Mouse (Mus musculus) forebrain, postnatal 0 days (tissue): ENCODE measurements around the gene Bhlhb9. TPM values are rescaled to one million over a fixed set of nuclear protein-coding genes. Genes with fewer than 3 reads are reported as not detected.
"Not testable (repeated sequence)": the region's sequence is repeated elsewhere in the genome, so short reads cannot be mapped to it uniquely, and the experiment has no call there.

Experiments
- ATAC-seq: fragments of 200-750 bp; cut with Nextera tagmentation; 2 replicates; pipeline ENCODE4 v1.8.0; 2017; ENCODE audit warnings: mild to moderate bottlenecking, moderate library complexity
- DNase-seq: peaks from one replicate; pipeline ENCODE4 v3.0.0-alpha.2; 2015
- H3K27ac ChIP-seq: fragments of 300-500 bp; sonication (generic); 2 replicates; pipeline ENCODE4 v1.5.1; 2014; ENCODE audit warnings: low read depth, mild to moderate bottlenecking, antibody characterized with exemption, low read length, moderate library complexity, mixed read lengths
- H3K27me3 ChIP-seq: fragments of 300-500 bp; sonication (generic); 2 replicates; pipeline ENCODE4 v1.6.1; 2014; ENCODE audit warnings: mild to moderate bottlenecking, low read length, mixed read lengths; ENCODE audit not compliant: insufficient read depth
- H3K36me3 ChIP-seq: fragments of 300-500 bp; sonication (generic); 2 replicates; pipeline ENCODE4 v1.6.1; 2014; ENCODE audit warnings: mild to moderate bottlenecking, moderate library complexity; ENCODE audit not compliant: insufficient read depth
- H3K4me1 ChIP-seq: fragments of 300-500 bp; sonication (generic); 2 replicates; pipeline ENCODE4 v1.6.1; 2014; ENCODE audit warnings: antibody characterized with exemption; ENCODE audit not compliant: insufficient read depth
- H3K4me2 ChIP-seq: fragments of 300-500 bp; sonication (generic); 2 replicates; pipeline ENCODE4 v1.6.1; 2014; ENCODE audit warnings: low read depth, mild to moderate bottlenecking, moderate library complexity
- H3K4me3 ChIP-seq: fragments of 300-500 bp; sonication (generic); 2 replicates; pipeline ENCODE4 v1.5.1; 2014; ENCODE audit warnings: low read depth, low read length, mixed read lengths
- H3K9ac ChIP-seq: fragments of 300-500 bp; sonication (generic); 2 replicates; pipeline ENCODE4 v1.6.1; 2014; ENCODE audit warnings: mild to moderate bottlenecking
- H3K9me3 ChIP-seq: fragments of 300-500 bp; sonication (generic); 2 replicates; pipeline ENCODE4 v1.6.1; 2016; ENCODE audit warnings: low read length
- CTCF ChIP-seq: sonication (generic); IDR thresholded peaks from 2 replicates; pipeline ENCODE4 v1.5.1; 2016; ENCODE audit warnings: antibody characterized with exemption, control low read depth, low read depth
- WGBS: fragments of 180-500 bp; shearing (Covaris S2); extraction: QIAGEN DNeasy Blood & Tissue Kit; methylation state at CpG from one replicate; pipeline ENCODE4 v1.1.7; 2014; 5-methylcytosine and 5-hydroxymethylcytosine counted together
- polyA plus RNA-seq: library from polyadenylated mRNA; unstranded; fragments of >200 nt; fragmentation: Nextera tagmentation; extraction: Ambion mirVana; gene quantifications from 2 replicates; pipeline ENCODE4 v1.2.1, GENCODE M21; 2015
- total RNA-seq: library from RNA; depleted of rRNA; stranded (reverse); fragments of >200 nt; gene quantifications from 2 replicates; pipeline ENCODE4 v1.2.3, GENCODE M21; 2014

Bhlhb9 gene
- total and polyA plus RNA-seq, 2 experiments from 2014 or later, result 86.0 to 99.6 TPM

- Histone ChIP-seq H3K4me3 (no peak overlapping the region), H3K27ac (no peak overlapping the region), H3K9ac (no peak overlapping the region), H3K9me3 (no peaks in the 10 kb centered on the region), H3K4me1 (no peaks in the 10 kb centered on the region), H3K27me3 (no peaks in the 10 kb centered on the region), H3K36me3 (peaks cover 10% of the 10 kb centered on the region), H3K4me2 (no peak overlapping the region)
- TF ChIP-seq CTCF, result no peak
- ATAC-seq, result no peak
- no peak for DNase-seq
- 85% methylated on average over 3 of the region's 3 CpGs for WGBS
Measured at GRCm38 (mm10) chrX:135804149-135804548, 6.8 kb downstream of the Bhlhb9 start.

DNA sequence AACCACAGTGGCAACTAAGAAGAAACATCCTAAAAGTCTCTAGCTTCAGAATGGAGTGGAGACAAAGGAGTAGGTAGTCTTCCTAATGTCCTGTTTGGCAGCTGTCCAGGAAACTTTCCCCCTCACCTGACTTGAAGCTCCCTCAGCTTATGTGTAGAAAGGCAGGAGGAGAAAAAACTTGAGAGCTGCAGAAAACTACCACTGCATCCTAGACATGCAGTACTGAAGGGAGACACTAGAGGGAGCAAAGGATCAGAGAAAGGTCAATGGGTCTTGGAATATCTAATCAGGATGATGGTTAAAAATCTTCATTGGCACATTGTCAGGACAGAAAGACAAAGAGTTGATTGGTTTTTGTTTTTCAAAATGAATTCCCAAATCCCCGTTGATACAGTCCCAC, 8.4 kb downstream of the Bhlhb9 start:
- H3K9ac ChIP-seq, result no peak overlapping the region
- no peak overlapping the region for H3K4me3 ChIP-seq
- ATAC-seq (no peak; the same call in 1 of the 2 replicates), DNase-seq (peak; percentile 65)
- H3K9me3 ChIP-seq, result no peaks in the 10 kb centered on the region
- TF ChIP-seq CTCF, result peak; percentile 74
- no peaks in the 10 kb centered on the region for H3K4me1 ChIP-seq
- H3K36me3 ChIP-seq, result no peaks in the 10 kb centered on the region
- WGBS, result 12% methylated on average over 1 of the region's 1 CpGs
- H3K27ac ChIP-seq, result no peak overlapping the region
- no peaks in the 10 kb centered on the region for H3K27me3 ChIP-seq
- no peak overlapping the region for H3K4me2 ChIP-seq

DNA sequence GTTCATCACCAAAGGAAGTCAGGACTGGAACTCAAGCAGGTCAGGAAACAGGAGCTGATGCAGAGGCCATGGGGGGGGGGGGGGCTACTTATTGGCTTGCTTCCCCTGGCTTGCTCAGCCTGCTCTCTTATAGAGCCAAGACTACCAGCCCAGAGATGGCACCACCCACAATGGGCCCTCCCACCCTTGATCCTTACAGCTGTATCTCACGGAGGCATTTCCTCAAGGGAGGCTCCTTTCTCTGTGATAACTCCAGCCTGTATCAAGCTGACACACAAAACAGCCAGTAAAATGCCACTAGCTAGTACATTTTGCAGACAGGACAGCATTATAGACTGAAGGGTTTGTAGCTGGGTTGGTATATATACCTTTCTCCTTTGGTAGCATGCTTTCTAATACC, 38.5 kb downstream of the Bhlhb9 start:
- H3K9me3 ChIP-seq, DNase-seq, H3K9ac ChIP-seq, H3K4me3 ChIP-seq, ATAC-seq, H3K4me2 ChIP-seq, H3K27ac ChIP-seq, H3K27me3 ChIP-seq, H3K36me3 ChIP-seq, H3K4me1 ChIP-seq: not testable (repeated sequence)
- WGBS, result 53% methylated on average over 1 of the region's 1 CpGs

GRCm38 (mm10) chrX:135837896-135838295, 40.5 kb downstream of the Bhlhb9 start:
- 58% methylated on average over 2 of the region's 2 CpGs for whole genome bisulfite sequencing

DNA sequence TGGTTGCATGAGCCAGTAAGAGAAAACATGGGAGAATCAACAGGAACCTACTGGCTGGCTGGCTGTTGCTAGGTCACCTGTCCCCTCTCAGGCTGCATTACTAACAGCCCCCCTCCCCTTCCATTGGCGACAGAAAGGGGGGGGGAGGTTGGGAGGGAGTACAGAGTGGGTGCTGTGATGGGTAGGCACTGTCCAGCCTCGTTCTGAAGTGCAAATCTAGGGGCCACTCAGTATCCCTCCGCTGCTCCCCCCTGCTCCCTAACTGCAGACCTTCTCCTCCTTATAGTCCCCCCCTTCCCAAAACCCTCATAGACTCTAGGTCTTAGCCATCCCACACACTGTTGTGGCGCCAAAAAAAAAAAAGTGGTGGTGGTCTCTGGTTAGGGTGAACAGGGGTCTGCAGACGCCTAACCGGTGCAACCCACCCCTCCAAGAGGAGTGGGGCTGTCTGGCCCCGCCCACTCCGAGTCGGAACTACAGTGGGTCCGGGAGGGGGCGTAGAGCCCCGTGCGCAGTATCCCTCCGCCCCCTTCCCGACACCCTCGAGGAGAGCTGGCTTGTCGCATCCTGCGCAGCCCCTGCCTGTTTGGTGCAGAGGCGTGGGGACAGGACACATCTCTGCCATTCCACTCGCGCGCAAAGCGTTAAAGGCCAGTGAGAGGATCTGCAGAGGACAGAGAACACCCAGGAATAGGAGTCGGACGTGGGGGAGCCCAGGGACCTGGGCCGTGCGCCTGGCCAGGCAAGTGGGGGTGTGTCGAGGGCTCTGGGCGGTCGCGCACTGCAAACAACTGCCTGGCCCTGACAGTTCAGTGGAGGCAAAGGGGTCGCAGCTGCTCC, 41.3 kb downstream of the Bhlhb9 start, which contains the start of gene Gprasp2:
TSS of gene Gprasp2 (plus strand) at position 514 of the 840 bp plus-strand sequence.
- H3K9ac ChIP-seq, result peak within 1 kb of the TSS; percentile 64
- ATAC-seq, result peak; percentile 93
- peak within 1 kb of the TSS; percentile 51 for H3K4me2 ChIP-seq
- peak; percentile 83 for DNase-seq
- peak within 1 kb of the TSS; percentile 67 for H3K27ac ChIP-seq
- 46% methylated on average over 30 of the region's 32 CpGs for WGBS
- not testable (repeated sequence) for H3K9me3 ChIP-seq, H3K36me3 ChIP-seq, H3K4me1 ChIP-seq, H3K27me3 ChIP-seq
- peak within 1 kb of the TSS; percentile 51 for H3K4me3 ChIP-seq

More at GRCm38 (mm10) chrX:135837896-135838295, 40.5 kb downstream of the Bhlhb9 start:
- Histone ChIP-seq H3K9me3 (no peaks in the 10 kb centered on the region), H3K9ac (no peak overlapping the region), H3K36me3 (no peaks in the 10 kb centered on the region), H3K27ac (0 out of 2 replicates have a peak overlapping the region, but pooled peaks have one; percentile 10), H3K27me3 (no peaks in the 10 kb centered on the region), H3K4me3 (no peak overlapping the region), H3K4me2 (peak overlapping the region; percentile 51; the same call in 1 of the 2 replicates), H3K4me1 (no peaks in the 10 kb centered on the region)
- TF ChIP-seq CTCF, result no peak
- ATAC-seq, result no peak
- no peak for DNase-seq

DNA sequence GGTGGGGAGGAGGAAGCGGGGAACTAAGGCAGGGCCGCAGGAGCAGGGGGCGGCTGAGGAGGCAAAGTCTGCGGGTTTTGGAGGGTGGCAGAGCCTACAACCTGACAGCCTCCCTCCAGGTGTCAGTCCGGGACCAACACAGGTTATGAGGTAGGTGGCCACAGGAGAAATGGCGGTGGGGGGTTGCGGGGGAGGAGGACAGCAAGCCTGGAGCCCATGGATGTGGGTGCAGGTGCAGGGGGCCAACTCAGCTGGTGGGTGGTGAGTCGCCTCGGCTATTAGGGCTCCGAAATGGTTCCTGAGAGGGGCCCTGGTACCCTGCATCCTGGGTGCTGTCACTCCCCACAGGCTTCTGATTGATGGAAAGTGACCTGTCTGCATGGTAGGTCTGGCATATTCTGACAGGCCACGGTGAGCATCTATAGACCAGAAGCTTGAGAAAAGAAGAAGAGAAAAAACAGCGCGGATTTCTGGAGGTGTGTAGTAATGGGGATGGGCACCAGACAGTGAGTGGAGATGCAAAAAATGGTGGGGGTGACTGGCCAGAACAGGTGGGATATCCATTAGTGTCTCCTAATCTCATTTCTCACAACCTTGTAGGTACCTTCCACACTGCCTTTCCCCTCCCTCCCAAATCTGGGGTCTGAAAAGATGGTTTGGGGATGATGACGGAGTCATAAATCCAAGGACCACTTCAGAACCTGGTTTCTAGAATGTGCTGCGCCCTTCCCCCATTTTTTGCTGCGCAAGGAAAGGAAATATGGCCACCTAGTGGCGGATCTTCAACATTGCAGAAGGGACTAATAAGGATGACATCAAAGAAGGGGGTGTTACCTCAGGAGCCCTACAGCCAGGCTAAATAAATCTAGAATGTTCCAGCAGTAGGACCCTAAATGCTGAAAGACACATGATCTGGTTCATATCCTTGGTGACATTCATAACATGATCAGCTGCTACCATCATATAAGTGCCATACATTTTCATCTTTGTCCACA, 42.3 kb downstream of the Bhlhb9 start:
- H3K27me3 ChIP-seq, H3K36me3 ChIP-seq, H3K4me1 ChIP-seq, H3K9me3 ChIP-seq: not testable (repeated sequence)
- ATAC-seq (peak; percentile 28; the same call in 1 of the 2 replicates), DNase-seq (peak; percentile 74)
- 28% methylated on average over 15 of the region's 17 CpGs for WGBS
- Histone ChIP-seq H3K9ac (peak overlapping the region; percentile 64), H3K4me2 (peak overlapping the region; percentile 51), H3K27ac (peak overlapping the region; percentile 67), H3K4me3 (peak overlapping the region; percentile 51)
- TF ChIP-seq CTCF, result peak; percentile 67

DNA sequence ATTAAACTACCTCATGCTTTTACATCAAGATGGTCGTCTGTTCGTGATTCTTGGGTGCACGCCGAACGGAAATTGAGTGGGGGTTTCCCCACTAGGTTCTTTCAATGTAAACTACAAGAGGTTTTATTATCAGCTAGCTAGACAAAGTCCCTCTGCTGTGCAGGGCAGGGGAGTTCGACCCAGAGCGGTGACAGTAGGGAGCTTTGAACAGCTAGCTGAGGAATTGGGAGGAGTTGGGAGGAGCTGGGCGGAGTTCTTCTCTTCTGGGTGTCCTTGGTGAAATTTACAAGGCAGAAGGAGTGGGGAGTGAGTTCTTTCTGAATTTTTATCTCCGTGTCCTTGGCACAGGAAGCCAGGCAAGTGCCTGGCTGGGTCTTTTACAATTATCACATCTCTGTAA, 69.4 kb downstream of the Bhlhb9 start:
- not testable (repeated sequence) for H3K4me1 ChIP-seq, H3K9me3 ChIP-seq
- 75% methylated on average over 9 of the region's 9 CpGs for WGBS

More for the DNA sequence above, 69.4 kb downstream of the Bhlhb9 start:
- not testable (repeated sequence) for H3K36me3 ChIP-seq, H3K27me3 ChIP-seq, ATAC-seq, H3K4me2 ChIP-seq, H3K27ac ChIP-seq, H3K9ac ChIP-seq, DNase-seq, H3K4me3 ChIP-seq
